Mouse (Mus musculus) thymus, adult 2 months (tissue): Measurements from ENCODE around the gene Arf1.

Experiments used
- CTCF ChIP-seq: fragments of 200-500 bp; IDR thresholded peaks from 2 replicates; pipeline ENCODE4 v1.5.1; 2012; ENCODE audit warnings: mild to moderate bottlenecking, control low read depth, low read length, moderate library complexity, borderline replicate concordance; ENCODE audit not compliant: control insufficient read depth, poor library complexity, insufficient read depth; ENCODE audit errors: extremely low read depth
- POLR2A ChIP-seq: fragments of 200-500 bp; IDR thresholded peaks from 2 replicates; pipeline ENCODE4 v1.6.1; 2012; ENCODE audit warnings: mild to moderate bottlenecking, low read length, control low read depth, moderate library complexity; ENCODE audit not compliant: control insufficient read depth, poor library complexity, insufficient read depth; ENCODE audit errors: extremely low read depth

- TF ChIP-seq POLR2A, result no peak
- TF ChIP-seq CTCF, result no peak
These were observed 48.8 kb upstream of the Arf1 start for GRCm38 (mm10) chr11:59276877-59277276.
